In the genomic region with DNA sequence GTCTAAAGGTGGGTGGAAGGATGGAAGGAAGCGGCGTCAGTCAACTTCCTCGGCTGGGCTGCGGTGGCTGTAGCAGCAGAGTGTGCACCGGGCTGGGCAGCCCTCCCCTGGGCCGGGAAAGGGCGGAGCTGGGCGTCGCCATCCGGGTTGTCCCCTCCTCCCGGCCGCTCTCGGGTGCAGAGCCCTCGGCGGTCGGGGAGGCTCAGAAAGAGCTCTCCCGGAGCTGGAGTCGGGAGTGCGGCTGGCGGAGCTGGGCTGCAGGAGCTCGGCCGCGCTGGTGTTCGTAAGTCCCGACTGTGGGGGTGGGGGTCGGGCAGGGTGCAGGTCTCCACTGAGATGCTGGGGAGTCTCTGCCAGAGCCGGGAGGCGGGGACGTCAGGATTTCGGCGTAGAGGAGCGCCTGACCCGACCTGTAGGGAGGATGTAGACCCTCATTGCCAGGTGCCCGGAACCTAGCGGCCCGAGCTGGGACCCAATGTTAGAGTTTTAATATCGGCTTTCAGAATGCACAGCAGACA, we compare ENCODE assay signal across 8 mouse cellular contexts. TPM values are rescaled to one million over a fixed set of nuclear protein-coding genes. Genes with fewer than 3 reads are reported as not detected.
A peak's percentile ranks its signal among the peaks of the same experiment; 100 is the strongest.
DNase-seq lines count a peak whose midpoint lies in the region; ATAC-seq lines count a peak whose summit lies in the region.

A gene (plus strand): TSS at position 203 of the 518 bp plus-strand sequence.

- DNase-seq in WW6 (ENCODE audit: low read depth, low spot score), result peak; percentile 53
- DNase-seq in cerebellum, postnatal 4 days (ENCODE audit: low spot score in 2 of 2), result peak; percentile 55 to 76
- DNase-seq in gastrocnemius, postnatal 10 days, result peak; percentile 81
- DNase-seq in induced T-regulatory cell, adult 2 months (ENCODE audit: low read depth), result peak; percentile 87
- peak; percentile 72 to 88 for DNase-seq in left cerebral cortex, adult 8-10 months (ENCODE audit: low spot score in 2 of 2)
- peak; percentile 92 for DNase-seq in right cerebral cortex, adult 18-20 months
- DNase-seq in urinary bladder, adult 2 months (ENCODE audit: low spot score), result peak; percentile 78

- ATAC-seq in megakaryocyte, adult 5-6 weeks (ENCODE audit: poor library complexity, severe bottlenecking), result peak; percentile 97

RNA-seq across cellular contexts. Expression of the gene that starts here (rescaled TPM):
- total RNA-seq in gastrocnemius, postnatal 10 days (2021), result 1 to 10 TPM; 2.0 to 2.2 TPM
- total RNA-seq in left cerebral cortex, adult 8-10 months (2022), result 100 to 1,000 TPM in 3 of 4 experiments, 10 to 100 TPM in 1; 90.4 to 114 (median 108) TPM
- total RNA-seq in megakaryocyte, adult 5-6 weeks (2015), result 0.71 and 1.7 TPM in 2 replicates
- total RNA-seq in megakaryocyte, adult 5-6 weeks (2017), result 0.84 and 1.1 TPM in 2 replicates
- polyA plus RNA-seq in urinary bladder, adult 2 months (2012; rRNA removed), result 9.5 and 10.4 TPM in 2 replicates

Comparison
In these comparisons a context has a peak if more than half of its experiments do, and no peak if none do; other contexts are left out.
1. Peak in every context shown above with its lines: DNase-seq and ATAC-seq.
2. RNA of the gene that starts here (total RNA-seq): 90.4 to 114 TPM in left cerebral cortex, adult 8-10 months; 2.0 to 2.2 TPM in gastrocnemius, postnatal 10 days and 0.71 to 1.7 TPM in megakaryocyte, adult 5-6 weeks; every median in the first group is over 10 times any median in the second.